Comparison of ENCODE assay signal across 8 mouse cellular contexts in genomic region chr3:32616331-32617052, GRCm38 (mm10). TPM values are rescaled to one million over a fixed set of nuclear protein-coding genes. Genes with fewer than 3 reads are reported as not detected.
A peak's percentile ranks its signal among the peaks of the same experiment; 100 is the strongest.
DNase-seq lines count a peak whose midpoint lies in the region; ATAC-seq and TF ChIP-seq lines count a peak whose summit lies in the region.

TSS of gene Gnb4 (minus strand) at chr3:32616585.

- DNase-seq in ES-E14 (ENCODE audit: low read depth, low spot score) (no peak), adipocyte (ENCODE audit: low spot score) (no peak)
- peak; percentile 66 for DNase-seq in adrenal gland, postnatal 25 days
- peak; percentile 84 for DNase-seq in forebrain, postnatal 0 days
- peak; percentile 10 to 28 for DNase-seq in layer of hippocampus, postnatal 36 days
- DNase-seq in lung, postnatal 4 days: peak; percentile 64 to 83
- peak; percentile 35 for DNase-seq in right cerebral cortex, postnatal 25 days

- in situ Hi-C loops in ES-E14 (cut with MboI; ENCODE audit: low sequenced_read_pairs in 2 of 2, unreplicated experiment in 2 of 2): no loop called here

- peak within 1 kb of the TSS; percentile 48 for H3K4me2 ChIP-seq in forebrain, postnatal 0 days (ENCODE audit: low read depth)
- peak within 1 kb of the TSS; percentile 53 for H3K4me2 ChIP-seq in hindbrain, embryonic 12.5 days (replicated peaks)

- H3K27me3 ChIP-seq in forebrain, postnatal 0 days (ENCODE audit: insufficient read depth, low read length): no peaks in the 10 kb centered on the region
- H3K27me3 ChIP-seq in hindbrain, embryonic 12.5 days: no peaks in the 10 kb centered on the region; the same call in 1 of the 2 replicates

- H3K9ac ChIP-seq in ES-E14 (ENCODE audit: insufficient read depth, low read depth, low read length, poor library complexity, severe bottlenecking): peak within 1 kb of the TSS; percentile 72
- H3K9ac ChIP-seq in forebrain, postnatal 0 days: peak within 1 kb of the TSS; percentile 64
- H3K9ac ChIP-seq in hindbrain, embryonic 12.5 days: peak within 1 kb of the TSS; percentile 75

- peak; percentile 94 for ATAC-seq in forebrain, postnatal 0 days
- ATAC-seq in hindbrain, embryonic 12.5 days (ENCODE audit: low FRiP score): peak; percentile 94

- TF ChIP-seq CTCF in forebrain, postnatal 0 days (IDR thresholded peaks at IDR 0.05; ENCODE audit: low read depth): no peak

- H3K36me3 ChIP-seq in ES-E14 (ENCODE audit: control insufficient read depth, insufficient read depth, low read length, poor library complexity, severe bottlenecking): no peaks in the 10 kb centered on the region
- H3K36me3 ChIP-seq in forebrain, postnatal 0 days (ENCODE audit: insufficient read depth): no peaks in the 10 kb centered on the region
- no peaks in the 10 kb centered on the region for H3K36me3 ChIP-seq in hindbrain, embryonic 12.5 days

- H3K4me1 ChIP-seq in ES-E14 (ENCODE audit: control insufficient read depth in 2 of 2, insufficient read depth in 2 of 2, low read length in 2 of 2, poor library complexity in 1 of 2): peaks cover 2 to 16% of the 10 kb centered on the region in 2 experiments; a peak in 3 of 4 replicates
- 0 out of 2 replicates have a peak, but pooled peaks cover 4% of the 10 kb centered on the region for H3K4me1 ChIP-seq in forebrain, postnatal 0 days (ENCODE audit: insufficient read depth)
- peaks cover 3% of the 10 kb centered on the region; the same call in 1 of the 2 replicates for H3K4me1 ChIP-seq in hindbrain, embryonic 12.5 days

- peak within 1 kb of the TSS; percentile 82 to 88 for H3K4me3 ChIP-seq in ES-E14 (ENCODE audit: insufficient read depth in 1 of 2, low read depth in 1 of 2, low read length in 2 of 2, poor library complexity in 1 of 2, severe bottlenecking in 1 of 2)
- H3K4me3 ChIP-seq in forebrain, postnatal 0 days (ENCODE audit: low read depth, low read length): peak within 1 kb of the TSS; percentile 70
- H3K4me3 ChIP-seq in hindbrain, embryonic 12.5 days: peak within 1 kb of the TSS; percentile 78

- H3K9me3 ChIP-seq in ES-E14 (ENCODE audit: control insufficient read depth, insufficient read depth, low read depth, low read length): no peaks in the 10 kb centered on the region
- no peaks in the 10 kb centered on the region for H3K9me3 ChIP-seq in forebrain, postnatal 0 days (ENCODE audit: low read length)
- H3K9me3 ChIP-seq in hindbrain, embryonic 12.5 days (replicated peaks): no peaks in the 10 kb centered on the region

- 2% methylated on average over 52 of the region's 83 CpGs for WGBS in forebrain, postnatal 0 days
- WGBS in hindbrain, embryonic 12.5 days: 1% methylated on average over 81 of the region's 83 CpGs

- no peak within 1 kb of the TSS for H3K27ac ChIP-seq in ES-E14 (ENCODE audit: insufficient read depth, low read depth, low read length, poor library complexity, severe bottlenecking)
- H3K27ac ChIP-seq in forebrain, postnatal 0 days (ENCODE audit: low read depth, low read length): peak within 1 kb of the TSS; percentile 79
- H3K27ac ChIP-seq in hindbrain, embryonic 12.5 days: peak within 1 kb of the TSS; percentile 72

TF ChIP-seq in ES-E14, 5 proteins besides CTCF, POLR2A, EP300 and RAD21:
- no peak for TF ChIP-seq ZC3H11A (IDR thresholded peaks at IDR 0.05; ENCODE audit: borderline replicate concordance, low read depth, low read length)
- no peak for TF ChIP-seq CHD2 (IDR thresholded peaks at IDR 0.05; ENCODE audit: low read depth, low read length)
- TF ChIP-seq HCFC1 (IDR thresholded peaks at IDR 0.05; ENCODE audit: borderline replicate concordance, insufficient read depth, low read length): no peak
- TF ChIP-seq ZNF384 (IDR thresholded peaks at IDR 0.05; ENCODE audit: low read depth, low read length): no peak
- TF ChIP-seq MAFK (IDR thresholded peaks at IDR 0.05; ENCODE audit: insufficient read depth, low read depth, low read length): no peak

RNA-seq across cellular contexts. Expression of gene Gnb4, which starts in this region (rescaled TPM):
- 16.5 and 19.1 TPM in 2 replicates for total RNA-seq in ES-E14 (2012; rRNA removed)
- total RNA-seq in adrenal gland, postnatal 25 days (2021): 26.8 and 46.7 TPM in 2 replicates
- 125 and 135 TPM in 2 replicates for total RNA-seq in forebrain, postnatal 0 days (2014; rRNA removed)
- polyA plus RNA-seq in forebrain, postnatal 0 days (2015; fragmentation: Nextera tagmentation; extraction: Ambion mirVana): 131 and 136 TPM in 2 replicates
- polyA plus RNA-seq in hindbrain, embryonic 12.5 days (2016; fragmentation: Nextera tagmentation; extraction: Ambion mirVana): 55.0 and 60.0 TPM in 2 replicates
- 10 to 100 TPM; 19.2 to 20.4 TPM for total RNA-seq in layer of hippocampus, postnatal 36 days (2021)

Comparison
In these comparisons a context has a peak if more than half of its experiments do, and no peak if none do; other contexts are left out.
1. DNase-seq: peak in adrenal gland, postnatal 25 days (single experiment), forebrain, postnatal 0 days (single experiment), layer of hippocampus, postnatal 36 days (2 of 2), lung, postnatal 4 days (2 of 2) and right cerebral cortex, postnatal 25 days (single experiment); none in ES-E14 (single experiment) and adipocyte (single experiment).
2. Peak in every context shown above with its lines, with median percentiles within 50 percentile points of each other: H3K4me3 ChIP-seq and H3K9ac ChIP-seq.